Mouse (Mus musculus) embryonic fibroblast, embryonic 13.5 days (primary cell): ENCODE results near the gene Gpr142. TPM values are rescaled to one million over a fixed set of nuclear protein-coding genes. Genes with fewer than 3 reads are reported as not detected.
A peak's percentile ranks its signal among the peaks of the same experiment; 100 is the strongest.

Source experiments
- H3K27ac ChIP-seq: 2 replicates; pipeline ENCODE4 v1.5.1; 2012; ENCODE audit warnings: low read length, control low read depth, inconsistent platforms; ENCODE audit not compliant: insufficient read depth
- H3K4me1 ChIP-seq: 2 replicates; pipeline ENCODE4 v1.6.1; 2011; ENCODE audit warnings: low read length; ENCODE audit not compliant: control insufficient read depth, insufficient read depth
- H3K4me3 ChIP-seq: 2 replicates; pipeline ENCODE4 v1.5.1; 2011; ENCODE audit warnings: mild to moderate bottlenecking, control low read depth, low read length; ENCODE audit not compliant: insufficient read depth
- CTCF ChIP-seq: IDR thresholded peaks from 2 replicates; pipeline ENCODE4 v1.5.1; 2011; ENCODE audit warnings: mild to moderate bottlenecking, control low read depth, low read length, moderate library complexity, borderline replicate concordance; ENCODE audit not compliant: insufficient read depth
- POLR2A ChIP-seq: IDR thresholded peaks from 2 replicates; pipeline ENCODE4 v1.6.1; 2011; ENCODE audit warnings: low read depth, mild to moderate bottlenecking, control low read depth, low read length, moderate library complexity
- polyA plus RNA-seq: library from polyadenylated mRNA; stranded (reverse); fragments of >200 nt; gene quantifications from 2 replicates; pipeline ENCODE4 v1.2.4, GENCODE M21; 2011; ENCODE audit warnings: low read depth; ENCODE audit not compliant: missing spikeins, insufficient read length

Gene Gpr142
- polyA plus RNA-seq, 1 experiment: not detected

DNA sequence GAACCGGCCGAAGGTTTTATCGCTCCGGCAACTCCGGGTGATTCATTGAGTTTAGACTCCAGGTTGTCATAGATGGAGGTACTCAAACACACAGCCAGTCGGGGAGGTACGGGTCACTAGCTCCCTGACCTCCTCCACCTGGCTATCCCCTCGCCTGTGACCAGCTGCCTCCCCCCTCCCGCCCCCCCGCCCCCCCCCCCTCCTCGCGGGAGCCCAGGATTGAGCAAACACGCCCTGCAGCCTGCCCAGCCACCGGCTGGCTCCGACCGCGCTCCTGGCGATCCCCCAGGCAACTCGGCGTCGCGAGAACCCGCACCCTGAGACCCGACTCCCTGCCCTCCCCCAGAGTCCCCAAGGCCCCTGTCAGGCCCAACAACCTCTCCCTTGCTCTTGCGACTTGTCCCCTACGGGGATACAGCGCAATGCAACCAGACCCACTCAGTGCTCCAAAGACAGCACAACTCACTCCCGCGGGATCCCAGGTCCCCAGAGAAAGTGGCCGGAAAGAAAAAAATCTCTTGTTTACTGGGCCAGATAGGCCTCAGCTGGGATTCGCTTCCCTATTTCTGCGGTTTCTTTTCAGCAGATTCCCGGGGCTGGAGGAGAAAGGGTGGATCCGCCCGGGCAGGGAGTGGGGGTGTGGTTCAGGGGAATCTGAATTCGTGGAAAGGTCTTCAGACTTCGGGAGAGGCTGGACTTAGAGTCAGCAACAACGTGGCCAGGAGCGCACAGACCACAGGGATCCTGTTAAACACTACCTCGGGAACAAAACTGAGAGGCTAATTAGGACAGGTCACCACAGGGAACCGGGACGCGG lies 51.9 kb downstream of the Gpr142 start, which contains the start of gene Gprc5c:
Gene Gprc5c (plus strand): TSS at position 701 of the 817 bp plus-strand sequence.
- TF ChIP-seq CTCF (no peak), POLR2A (peak; percentile 30; the same call in 1 of the 2 replicates)
- no peak within 1 kb of the TSS for H3K27ac ChIP-seq
- peak within 1 kb of the TSS; percentile 55 for H3K4me3 ChIP-seq
- no peaks in the 10 kb centered on the region for H3K4me1 ChIP-seq

DNA sequence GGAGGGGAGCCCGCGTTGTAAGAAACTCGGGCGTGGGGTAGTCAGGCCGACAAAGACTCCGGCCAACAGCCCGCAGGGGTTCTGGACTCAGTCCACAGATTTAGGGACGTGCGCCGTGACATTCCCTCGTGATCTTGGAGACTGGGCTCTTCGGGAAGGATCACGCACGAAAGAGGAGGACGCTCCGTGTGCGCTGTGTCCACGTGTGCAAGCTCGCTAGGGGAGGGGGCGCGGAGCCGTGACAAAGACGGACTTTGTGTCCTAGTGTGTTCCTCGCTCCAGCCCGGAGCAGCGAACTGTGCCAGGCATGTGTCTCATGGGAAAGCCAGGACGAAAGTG lies 52.5 kb downstream of the Gpr142 start:
- Histone ChIP-seq H3K27ac (no peak overlapping the region), H3K4me1 (no peaks in the 10 kb centered on the region), H3K4me3 (peak overlapping the region; percentile 55)
- TF ChIP-seq CTCF (no peak), POLR2A (no peak)

DNA sequence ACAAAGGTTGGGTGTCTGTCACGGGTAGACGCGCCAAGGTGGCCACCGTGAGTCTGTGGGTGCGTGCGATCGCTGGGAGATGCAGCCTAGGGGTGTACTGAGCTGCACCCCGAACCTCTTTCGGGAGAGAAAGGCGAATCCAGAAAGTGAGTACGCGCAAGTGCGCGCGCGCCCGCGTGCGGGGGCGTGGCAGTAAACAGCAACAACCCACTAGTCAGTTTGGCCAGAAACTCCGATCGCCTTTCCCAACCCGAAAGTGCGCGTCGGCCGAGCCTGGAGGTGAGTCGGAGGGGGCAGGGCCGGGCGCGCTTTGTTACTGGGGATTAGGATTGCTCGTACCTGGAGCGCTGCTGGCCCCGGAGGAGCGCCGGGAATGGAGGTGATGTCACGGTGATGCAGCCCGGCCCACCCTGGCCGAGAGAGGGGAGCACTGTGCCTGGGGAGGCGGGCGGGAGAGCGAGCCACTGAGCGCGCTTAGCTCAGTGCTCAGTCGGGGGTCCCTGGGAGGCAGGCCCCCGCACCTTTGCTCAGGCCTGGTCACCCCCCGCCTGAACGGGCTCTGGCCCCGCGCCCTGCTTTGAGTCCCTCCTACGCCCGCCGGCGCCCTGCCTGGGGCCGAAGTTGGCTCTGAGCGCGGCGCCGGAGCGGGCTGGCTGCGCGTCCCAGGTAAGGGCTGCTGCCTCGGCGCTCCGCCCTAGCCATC lies 53.0 kb downstream of the Gpr142 start:
- Histone ChIP-seq H3K27ac (no peak overlapping the region), H3K4me3 (peak overlapping the region; percentile 55), H3K4me1 (no peaks in the 10 kb centered on the region)
- TF ChIP-seq CTCF (no peak), POLR2A (0 out of 2 replicates have a peak, but pooled peaks have one; percentile 3)

DNA sequence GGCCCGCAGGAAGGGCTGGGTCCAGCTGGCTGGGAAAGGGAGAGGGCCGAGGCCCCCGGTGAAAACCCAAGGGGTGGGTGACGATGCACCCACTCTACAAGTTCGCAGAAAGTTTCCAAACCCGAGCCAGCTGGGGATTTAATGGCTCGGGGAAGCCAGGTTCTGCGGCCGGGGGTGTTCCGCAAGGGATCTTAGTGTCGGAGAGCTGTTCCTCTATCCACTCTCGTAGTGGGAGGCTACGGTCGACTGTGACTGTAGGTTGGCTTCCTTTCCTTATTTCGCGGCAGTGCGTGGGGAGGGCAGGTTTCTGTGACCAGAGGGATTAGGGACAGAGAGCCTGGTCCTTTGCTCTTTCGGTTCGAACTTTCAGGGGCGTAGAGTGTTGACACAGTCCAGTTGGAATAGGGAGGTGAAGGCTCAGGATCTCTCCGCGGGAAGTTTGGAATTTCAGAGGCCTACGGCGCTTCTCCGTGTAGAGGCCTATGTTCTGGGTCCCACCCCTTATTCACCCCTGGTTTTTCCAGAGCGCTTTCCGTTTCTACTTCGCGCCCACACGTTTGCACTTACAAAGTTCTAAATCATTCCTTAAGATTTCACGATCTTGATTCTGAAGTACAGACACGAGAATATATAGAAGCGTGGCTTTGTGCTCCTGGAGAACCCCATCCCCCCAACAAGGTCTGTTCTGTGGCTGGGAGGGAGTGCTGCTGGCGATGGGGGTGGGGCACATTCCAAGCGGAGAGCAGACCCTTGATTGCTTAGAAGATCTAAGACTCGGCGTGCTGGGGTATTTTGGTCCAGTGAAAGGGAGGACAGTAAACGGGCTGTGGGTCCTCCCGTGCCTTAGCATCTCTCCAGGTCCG lies 53.8 kb downstream of the Gpr142 start:
- H3K4me3 ChIP-seq: peak overlapping the region; percentile 55
- no peaks in the 10 kb centered on the region for H3K4me1 ChIP-seq
- TF ChIP-seq CTCF (no peak), POLR2A (no peak)
- no peak overlapping the region for H3K27ac ChIP-seq

DNA sequence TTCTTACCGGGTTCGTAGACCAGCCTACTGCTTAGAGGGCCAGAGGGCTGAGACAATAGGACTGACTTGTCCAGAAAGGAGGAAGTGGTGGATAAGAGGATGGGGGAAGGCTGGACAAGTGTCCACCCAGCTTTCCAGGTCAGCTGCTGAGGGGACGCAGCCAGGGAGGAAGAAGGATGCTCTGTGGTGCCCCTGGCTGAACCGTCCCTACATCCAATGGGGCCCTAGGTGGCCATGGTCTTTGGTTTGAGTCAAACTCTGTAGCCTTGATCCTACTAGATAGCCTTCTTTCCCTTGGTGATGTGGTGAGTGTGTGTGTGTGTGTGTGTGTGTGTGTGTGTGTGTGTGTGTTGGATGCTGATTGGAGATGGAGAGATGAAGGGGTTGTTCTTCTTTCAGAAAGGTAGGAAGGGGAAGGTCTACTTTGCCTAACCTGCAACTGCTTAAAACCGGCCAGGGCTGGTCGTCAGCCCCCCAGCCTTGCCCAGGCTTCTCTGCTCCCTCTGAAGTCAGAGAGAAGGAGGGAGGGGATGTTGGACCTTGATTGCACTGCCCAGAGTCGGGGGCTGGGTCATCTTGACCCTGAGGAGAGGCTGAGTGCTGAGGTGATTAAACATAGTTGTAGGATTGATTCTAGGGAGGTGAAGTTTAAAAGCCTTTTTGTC lies 54.6 kb downstream of the Gpr142 start:
- Histone ChIP-seq H3K4me3 (no peak overlapping the region), H3K27ac (no peak overlapping the region), H3K4me1 (no peaks in the 10 kb centered on the region)
- TF ChIP-seq POLR2A: no peak
- TF ChIP-seq CTCF: no peak

DNA sequence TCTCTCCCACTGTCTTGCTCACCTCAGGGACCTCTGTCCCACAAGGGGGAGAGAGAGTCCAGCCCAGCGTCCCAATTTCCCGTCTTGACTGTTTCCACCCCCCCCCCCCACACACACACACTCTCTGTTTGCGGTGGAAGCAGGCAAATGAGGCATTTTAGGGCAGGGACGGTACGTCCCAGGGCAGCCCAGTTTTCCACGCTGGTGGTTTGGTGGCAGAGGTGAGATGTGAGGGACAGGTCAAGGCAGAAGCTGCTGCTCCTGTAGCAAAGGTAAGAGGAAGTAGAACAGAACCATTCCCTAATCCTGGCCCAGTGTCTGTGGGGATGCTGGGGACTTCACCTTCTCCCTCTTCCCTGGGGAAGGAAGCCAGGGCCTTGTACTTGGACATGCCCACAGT lies 55.9 kb downstream of the Gpr142 start:
- Histone ChIP-seq H3K27ac (no peak overlapping the region), H3K4me1 (no peaks in the 10 kb centered on the region), H3K4me3 (no peak overlapping the region)
- TF ChIP-seq CTCF: no peak
- no peak for TF ChIP-seq POLR2A

DNA sequence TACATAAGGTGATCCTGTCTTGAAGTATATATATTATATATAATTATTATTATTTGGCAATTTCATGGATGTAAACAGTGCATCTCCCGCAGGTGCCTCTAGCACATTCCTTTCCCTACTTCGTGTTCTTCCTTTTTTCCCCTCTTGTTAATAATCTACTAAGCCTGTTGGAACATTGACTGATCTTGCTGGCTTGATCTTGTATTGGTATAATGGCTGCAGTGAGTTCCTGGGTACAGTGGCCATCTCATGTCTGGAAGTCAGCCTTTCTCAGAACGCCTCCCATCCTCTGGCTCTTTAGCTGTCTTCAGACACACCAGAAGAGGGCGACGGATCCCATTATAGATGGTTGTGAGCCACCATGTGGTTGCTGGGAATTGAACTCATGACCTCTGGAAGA lies 57.4 kb downstream of the Gpr142 start:
- Histone ChIP-seq H3K27ac (no peak overlapping the region), H3K4me1 (no peaks in the 10 kb centered on the region), H3K4me3 (no peak overlapping the region)
- TF ChIP-seq CTCF: no peak
- TF ChIP-seq POLR2A: no peak

Other genes with a start within 250 kb of the Gpr142 start
- gene Rpl38, start 130.4 kb upstream of the Gpr142 start, polyA plus RNA-seq: 1,513 and 1,676 TPM in 2 replicates
- 26.9 and 28.0 TPM in 2 replicates for gene Ttyh2, start 123.5 kb upstream of the Gpr142 start, polyA plus RNA-seq
- 0.61 and 0.70 TPM in 2 replicates for gene Dnaic2, start 71.5 kb upstream of the Gpr142 start, polyA plus RNA-seq
- not detected in 2 replicates for gene Kif19a, start 33.5 kb upstream of the Gpr142 start, polyA plus RNA-seq
- gene Btbd17, start 3.0 kb upstream of the Gpr142 start, polyA plus RNA-seq: not detected in 2 replicates
- 6.4 and 9.2 TPM in 2 replicates for gene Gprc5c, start 52.2 kb downstream of the Gpr142 start, polyA plus RNA-seq
- 0.84 TPM in 1 of 2 replicates, not detected in the other for gene Cd300a, start 91.1 kb downstream of the Gpr142 start, polyA plus RNA-seq
- gene Cd300lb, start 135.5 kb downstream of the Gpr142 start, polyA plus RNA-seq: 0.48 and 1.1 TPM in 2 replicates
- not detected in 2 replicates for gene Cd300c, start 170.2 kb downstream of the Gpr142 start, polyA plus RNA-seq
- gene Cd300ld, start 191.0 kb downstream of the Gpr142 start, polyA plus RNA-seq: 0.18 and 0.58 TPM in 2 replicates
- 0.67 TPM in 1 of 2 replicates, not detected in the other for gene Cd300c2, start 203.0 kb downstream of the Gpr142 start, polyA plus RNA-seq
- gene Cd300ld2, start 217.3 kb downstream of the Gpr142 start, polyA plus RNA-seq: not detected in 2 replicates
- not detected in 2 replicates for gene Cd300ld4, start 228.1 kb downstream of the Gpr142 start, polyA plus RNA-seq
- not detected in 2 replicates for gene Cd300ld5, start 238.8 kb downstream of the Gpr142 start, polyA plus RNA-seq
- 1.2 TPM in 1 of 2 replicates, not detected in the other for gene Cd300ld3, start 249.5 kb downstream of the Gpr142 start, polyA plus RNA-seq